Comparison of ENCODE assay signal across 8 mouse cellular contexts in the genomic region with DNA sequence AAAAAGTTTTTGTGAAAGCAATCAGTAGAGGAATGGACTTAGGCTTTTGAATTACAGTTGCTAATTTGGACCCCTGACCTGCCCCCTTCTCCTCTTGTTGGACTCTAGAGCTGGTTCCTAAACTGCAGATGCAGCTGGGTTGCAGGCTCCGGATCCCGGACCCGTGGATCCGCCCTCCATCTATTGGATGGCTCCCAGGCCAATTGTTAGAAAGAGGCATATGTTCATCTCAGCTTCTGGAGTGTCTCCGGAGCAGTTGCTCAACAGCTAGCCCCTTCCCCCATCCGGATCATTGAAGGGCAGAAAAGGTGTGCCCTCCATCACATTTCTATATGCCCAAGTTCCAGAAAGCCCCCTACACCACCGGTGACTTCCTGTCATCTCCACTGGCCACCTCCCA. TPM values are rescaled to one million over a fixed set of nuclear protein-coding genes. Genes with fewer than 3 reads are reported as not detected.
A peak's percentile ranks its signal among the peaks of the same experiment; 100 is the strongest.
DNase-seq lines count a peak whose midpoint lies in the region; ATAC-seq and TF ChIP-seq lines count a peak whose summit lies in the region.

No protein-coding gene starts in this region.

- H3K36me3 ChIP-seq in embryonic facial prominence, embryonic 11.5 days (replicated peaks; ENCODE audit: control insufficient read depth, insufficient read depth, low read depth, low read length), result no peaks in the 10 kb centered on the region
- H3K36me3 ChIP-seq in hindbrain, postnatal 0 days (ENCODE audit: insufficient read depth, low read length), result no peaks in the 10 kb centered on the region
- H3K36me3 ChIP-seq in stomach, embryonic 14.5 days (ENCODE audit: control insufficient read depth, insufficient read depth, low read length), result no peaks in the 10 kb centered on the region

- H3K4me2 ChIP-seq in embryonic facial prominence, embryonic 11.5 days (ENCODE audit: low read depth, low read length), result peak overlapping the region; percentile 23; the same call in 1 of the 2 replicates
- H3K4me2 ChIP-seq in hindbrain, postnatal 0 days (ENCODE audit: low read depth, low read length), result peak overlapping the region; percentile 52
- peak overlapping the region; percentile 27; the same call in 1 of the 2 replicates for H3K4me2 ChIP-seq in stomach, embryonic 14.5 days (replicated peaks; ENCODE audit: low read depth, low read length)

- ATAC-seq in embryonic facial prominence, embryonic 11.5 days (replicated peaks; ENCODE audit: insufficient number of reproducible peaks, low FRiP score, low TSS enrichment, low read depth), result no peak
- ATAC-seq in hindbrain, postnatal 0 days, result no peak
- ATAC-seq in stomach, embryonic 14.5 days (ENCODE audit: insufficient number of reproducible peaks, insufficient read depth, low FRiP score, low read depth), result no peak

- no peak overlapping the region for H3K4me3 ChIP-seq in embryonic facial prominence, embryonic 11.5 days (ENCODE audit: low read depth, low read length)
- H3K4me3 ChIP-seq in hindbrain, postnatal 0 days (ENCODE audit: low read length), result peak overlapping the region; percentile 20
- H3K4me3 ChIP-seq in stomach, embryonic 14.5 days (ENCODE audit: low read depth, low read length), result no peak overlapping the region

- H3K27me3 ChIP-seq in embryonic facial prominence, embryonic 11.5 days (ENCODE audit: control insufficient read depth, insufficient read depth, low read length), result peaks cover 15% of the 10 kb centered on the region
- H3K27me3 ChIP-seq in hindbrain, postnatal 0 days (ENCODE audit: insufficient read depth, low read length), result no peaks in the 10 kb centered on the region
- H3K27me3 ChIP-seq in stomach, embryonic 14.5 days (ENCODE audit: control insufficient read depth, insufficient read depth, low read length), result peaks cover 11% of the 10 kb centered on the region; the same call in 1 of the 2 replicates

- WGBS in embryonic facial prominence, embryonic 11.5 days, result 16% methylated on average over 7 of the region's 7 CpGs
- WGBS in hindbrain, postnatal 0 days, result 22% methylated on average over 7 of the region's 7 CpGs
- 21% methylated on average over 7 of the region's 7 CpGs for WGBS in stomach, embryonic 14.5 days

- no peak overlapping the region for H3K9ac ChIP-seq in embryonic facial prominence, embryonic 11.5 days (replicated peaks; ENCODE audit: low read length)
- no peak overlapping the region for H3K9ac ChIP-seq in hindbrain, postnatal 0 days (replicated peaks; ENCODE audit: low read length)
- H3K9ac ChIP-seq in stomach, embryonic 14.5 days (replicated peaks; ENCODE audit: low read depth, low read length), result no peak overlapping the region

- H3K27ac ChIP-seq in embryonic facial prominence, embryonic 11.5 days (replicated peaks; ENCODE audit: low read depth, low read length), result no peak overlapping the region
- no peak overlapping the region for H3K27ac ChIP-seq in hindbrain, postnatal 0 days
- no peak overlapping the region for H3K27ac ChIP-seq in stomach, embryonic 14.5 days (ENCODE audit: low read length)

- H3K4me1 ChIP-seq in embryonic facial prominence, embryonic 11.5 days (ENCODE audit: control insufficient read depth, insufficient read depth, low read length), result no peaks in the 10 kb centered on the region
- H3K4me1 ChIP-seq in hindbrain, postnatal 0 days (ENCODE audit: insufficient read depth, low read length), result no peaks in the 10 kb centered on the region
- H3K4me1 ChIP-seq in stomach, embryonic 14.5 days (ENCODE audit: control insufficient read depth, insufficient read depth, low read length), result no peaks in the 10 kb centered on the region

- DNase-seq in frontal cortex, adult 2 months (ENCODE audit: extremely low spot score in 1 of 2, low spot score in 1 of 2), result peak; percentile 2 to 28
- no peak for DNase-seq in frontal cortex, postnatal 14 days (ENCODE audit: low spot score in 2 of 2)
- peak; percentile 7 for DNase-seq in MN1 (ENCODE audit: low spot score)
- peak; percentile 41 for DNase-seq in embryonic facial prominence, embryonic 11.5 days (ENCODE audit: low spot score)
- peak; percentile 54 for DNase-seq in hindbrain, postnatal 0 days (ENCODE audit: low spot score)
- peak; percentile 44 for DNase-seq in lung, postnatal 10 days
- DNase-seq in urinary bladder, postnatal 10 days (ENCODE audit: low spot score), result no peak

- TF ChIP-seq CTCF in hindbrain, postnatal 0 days (IDR thresholded peaks at IDR 0.05; ENCODE audit: low read depth), result no peak

- H3K9me3 ChIP-seq in embryonic facial prominence, embryonic 11.5 days (replicated peaks; ENCODE audit: control insufficient read depth, low read length), result no peaks in the 10 kb centered on the region
- H3K9me3 ChIP-seq in hindbrain, postnatal 0 days (ENCODE audit: low read length), result no peaks in the 10 kb centered on the region
- H3K9me3 ChIP-seq in stomach, embryonic 14.5 days (ENCODE audit: control insufficient read depth, low read depth, low read length), result no peaks in the 10 kb centered on the region

RNA-seq across cellular contexts. Expression of a gene that starts 1.9 kb away (rescaled TPM):
- polyA plus RNA-seq in frontal cortex, adult 2 months (2012; rRNA removed), result 7.1 and 8.7 TPM in 2 replicates
- polyA plus RNA-seq in embryonic facial prominence, embryonic 11.5 days (2014; fragmentation: Nextera tagmentation; extraction: Ambion mirVana), result 55.4 and 61.5 TPM in 2 replicates
- 5.4 and 21.2 TPM in 2 replicates for total RNA-seq in hindbrain, postnatal 0 days (2014; rRNA removed)
- polyA plus RNA-seq in hindbrain, postnatal 0 days (2015; fragmentation: Nextera tagmentation; extraction: Ambion mirVana), result 18.2 and 20.5 TPM in 2 replicates
- polyA plus RNA-seq in stomach, embryonic 14.5 days (2014; fragmentation: Nextera tagmentation; extraction: Ambion mirVana), result 3.8 and 5.1 TPM in 2 replicates

Comparison
In these comparisons a context has a peak if more than half of its experiments do, and no peak if none do; other contexts are left out.
1. DNase-seq: peak in frontal cortex, adult 2 months (2 of 2), MN1 (single experiment), embryonic facial prominence, embryonic 11.5 days (single experiment), hindbrain, postnatal 0 days (single experiment) and lung, postnatal 10 days (single experiment); none in frontal cortex, postnatal 14 days (0 of 2) and urinary bladder, postnatal 10 days (single experiment).
2. Peak in every context shown above with its lines, with median percentiles within 50 percentile points of each other: H3K4me2 ChIP-seq.